Mouse (Mus musculus) adipocyte (in vitro differentiated cells): Measurements from ENCODE around the gene Emc9.

Experiments used
- DNase-seq: peaks from one replicate; pipeline ENCODE4 v3.0.0-alpha.2; 2016; ENCODE audit warnings: low spot score

Gene Emc9

GRCm38 (mm10) chr14:55590748-55591330, 5.7 kb upstream of the Emc9 start, which contains the start of gene Psme2:
Gene Psme2 (minus strand): TSS chr14:55591113.
- DNase-seq, result peak; percentile 97

GRCm38 (mm10) chr14:55589771-55590448, 4.8 kb upstream of the Emc9 start:
- DNase-seq, result peak; percentile 33

- DNase-seq, result no peak
Observed at GRCm38 (mm10) chr14:55589271-55589670, 4.2 kb upstream of the Emc9 start.

DNA sequence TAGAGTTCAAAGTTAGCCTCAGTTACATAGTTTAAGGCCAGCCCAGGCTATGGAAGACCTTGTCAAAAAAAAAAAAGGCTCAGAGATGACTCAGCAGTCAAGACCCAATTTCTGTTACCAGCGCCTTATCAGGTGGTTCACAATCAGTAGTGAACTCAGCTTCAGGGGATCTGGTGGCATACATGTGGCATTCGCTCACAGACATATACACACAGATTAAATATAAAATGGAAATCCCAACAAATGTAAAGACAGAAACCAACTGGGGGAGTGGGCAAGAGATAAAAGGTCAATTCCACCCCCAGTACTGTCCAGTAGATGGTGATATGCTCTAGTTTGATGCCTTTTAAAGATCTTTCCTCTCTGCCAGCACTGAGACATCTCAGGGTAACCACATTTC, 1.0 kb upstream of the Emc9 start:
- DNase-seq, result no peak

DNA sequence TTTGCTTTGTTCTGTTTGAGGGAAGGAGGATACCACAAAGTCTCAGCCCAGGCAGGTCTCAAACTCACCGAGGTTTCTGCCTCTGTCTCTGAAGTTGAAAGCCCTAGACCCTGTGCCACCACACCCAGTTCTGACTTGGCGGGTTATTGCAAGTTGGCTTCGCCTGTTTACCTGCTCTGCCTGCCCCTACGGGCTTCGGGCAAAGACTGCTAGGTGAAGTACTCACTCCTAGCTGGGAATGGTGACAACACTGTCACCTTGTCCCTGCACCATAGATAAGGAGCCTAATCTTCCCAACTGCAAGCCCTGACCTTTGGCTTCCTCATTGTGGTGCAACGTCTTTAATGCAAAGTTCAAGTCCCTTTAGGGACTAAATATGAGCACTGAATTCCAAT, 461 bp upstream of the Emc9 start:
- DNase-seq, result no peak

DNA sequence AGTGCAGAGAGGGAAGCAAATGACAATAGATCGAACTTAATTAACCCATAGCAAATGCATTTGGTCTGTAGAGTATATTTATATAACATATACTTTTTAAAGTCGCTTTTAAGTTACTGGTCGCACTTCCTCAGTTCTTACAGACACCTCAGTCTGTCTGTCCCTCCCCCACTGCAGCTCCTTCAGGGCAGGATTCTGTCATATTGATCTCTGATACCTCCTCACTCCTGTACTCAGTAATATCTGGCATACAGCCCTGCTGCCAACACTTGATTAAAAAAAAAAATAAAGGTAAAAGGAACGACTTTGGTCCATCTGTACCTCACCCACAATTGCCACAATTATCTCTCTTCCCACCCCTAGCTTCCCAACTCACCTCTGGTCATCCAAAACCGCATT, 800 bp downstream of the Emc9 start:
- no peak for DNase-seq

GRCm38 (mm10) chr14:55581981-55582681, 3.0 kb downstream of the Emc9 start:
- DNase-seq, result no peak

DNA sequence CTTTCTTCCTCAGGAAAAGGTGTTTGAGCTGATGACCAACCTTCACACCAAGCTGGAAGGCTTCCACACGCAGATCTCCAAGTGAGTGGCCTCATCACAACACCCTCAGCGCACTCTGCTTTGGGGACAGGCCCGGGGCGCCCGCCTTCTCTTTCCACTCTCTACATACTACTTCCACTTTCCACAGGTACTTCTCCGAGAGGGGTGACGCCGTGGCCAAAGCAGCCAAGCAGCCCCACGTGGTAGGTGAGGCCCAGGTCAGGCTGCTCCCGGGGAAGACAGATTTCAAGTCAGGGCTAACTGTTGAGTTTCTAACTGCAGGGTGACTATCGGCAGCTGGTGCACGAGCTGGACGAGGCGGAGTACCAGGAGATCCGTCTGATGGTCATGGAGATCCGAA, 4.4 kb downstream of the Emc9 start:
- no peak for DNase-seq

GRCm38 (mm10) chr14:55579511-55580496, 5.3 kb downstream of the Emc9 start:
- no peak for DNase-seq

- DNase-seq, result peak; percentile 49
Observed at GRCm38 (mm10) chr14:55578668-55579269, 6.3 kb downstream of the Emc9 start.

DNA sequence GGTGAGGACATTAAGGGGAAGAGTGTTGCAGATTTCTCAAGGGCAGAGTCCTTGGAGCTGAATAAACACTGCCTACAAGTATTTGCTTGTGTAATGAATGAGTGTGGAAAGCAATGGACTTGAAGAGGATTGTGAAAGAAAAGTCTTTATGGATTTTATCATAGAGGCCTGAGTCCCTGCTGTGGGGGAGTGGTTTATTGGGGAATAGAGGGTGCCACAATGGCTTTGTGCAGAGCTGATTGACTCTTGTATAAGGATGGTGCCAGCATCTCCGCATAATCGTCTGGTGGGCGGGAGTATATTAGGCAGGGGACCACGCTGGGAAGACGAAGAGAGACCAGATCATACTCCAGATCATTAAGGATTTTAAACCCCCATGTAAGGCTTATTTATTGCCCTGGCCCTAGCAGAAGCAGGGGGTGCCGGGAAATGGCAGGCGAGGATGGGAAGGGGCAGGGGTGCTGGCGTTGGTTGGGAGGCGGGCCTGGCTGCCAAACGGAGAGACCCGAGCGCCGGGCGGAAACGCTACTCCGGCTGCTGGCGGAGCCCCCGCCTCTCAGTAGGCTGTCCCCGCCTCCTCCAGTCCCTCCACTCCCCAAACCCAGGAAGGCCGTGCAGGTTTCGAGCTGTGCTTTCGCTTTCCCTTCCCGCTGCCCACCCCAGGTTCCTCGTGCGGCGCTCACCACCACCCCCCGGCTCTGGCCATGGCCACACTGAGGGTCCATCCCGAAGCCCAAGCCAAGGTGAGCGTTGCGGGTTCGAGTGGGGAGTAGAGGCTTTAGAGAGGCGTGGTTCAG, 7.0 kb downstream of the Emc9 start, which contains the start of gene Psme1:
Gene Psme1 (plus strand): TSS at position 253 of the 797 bp plus-strand sequence.
- peak; percentile 65 for DNase-seq

DNA sequence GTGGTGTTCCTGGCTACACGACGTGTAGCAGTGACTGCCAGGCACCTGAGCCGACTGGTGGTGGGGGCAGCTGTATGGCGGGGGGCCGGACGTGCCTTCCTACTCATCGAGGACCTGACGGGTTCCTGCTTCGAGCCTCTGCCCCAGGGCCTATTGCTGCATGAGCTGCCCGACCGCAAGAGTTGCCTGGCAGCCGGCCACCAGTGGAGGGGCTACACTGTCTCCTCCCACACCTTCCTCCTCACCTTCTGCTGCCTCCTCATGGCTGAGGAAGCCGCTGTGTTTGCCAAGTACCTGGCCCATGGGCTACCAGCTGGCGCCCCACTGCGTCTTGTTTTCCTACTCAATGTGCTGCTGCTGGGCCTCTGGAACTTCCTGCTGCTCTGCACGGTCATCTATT, 8.7 kb downstream of the Emc9 start:
- no peak for DNase-seq

GRCm38 (mm10) chr14:55575711-55576110, 9.4 kb downstream of the Emc9 start:
- DNase-seq, result no peak

DNA sequence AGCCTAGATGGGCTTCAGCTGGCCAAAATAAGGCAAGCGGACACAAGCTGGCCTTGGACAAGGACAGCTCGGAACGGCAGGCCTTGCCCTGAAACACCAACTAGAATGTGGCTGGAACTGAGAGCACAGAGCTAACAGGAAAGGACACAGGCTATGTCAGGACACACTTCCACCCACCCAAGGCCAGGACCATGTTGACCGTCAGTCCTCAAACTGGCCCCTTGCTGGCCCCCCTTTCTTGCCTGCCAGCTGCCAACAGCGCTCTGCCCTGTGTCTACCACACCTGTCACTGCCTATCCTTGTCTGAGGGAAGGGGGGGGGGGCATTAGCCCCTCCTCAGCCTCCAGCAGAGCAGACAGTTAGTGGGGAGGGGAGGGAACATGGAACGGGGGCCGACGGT, 9.8 kb downstream of the Emc9 start, which contains the start of gene Fitm1:
Gene Fitm1 (plus strand): TSS at position 316 of the 400 bp plus-strand sequence.
- DNase-seq, result no peak

GRCm38 (mm10) chr14:55571760-55572159, 13.3 kb downstream of the Emc9 start:
- DNase-seq, result no peak

GRCm38 (mm10) chr14:55570588-55570987, 14.5 kb downstream of the Emc9 start:
- no peak for DNase-seq

- no peak for DNase-seq
Observed at GRCm38 (mm10) chr14:55567496-55567895, 17.6 kb downstream of the Emc9 start.

- no peak for DNase-seq
Observed at GRCm38 (mm10) chr14:55565748-55566147, 19.4 kb downstream of the Emc9 start.

GRCm38 (mm10) chr14:55563249-55563648, 21.9 kb downstream of the Emc9 start:
- DNase-seq, result no peak

- DNase-seq, result no peak
Observed at GRCm38 (mm10) chr14:55561860-55562259, 23.2 kb downstream of the Emc9 start.
